Mouse (Mus musculus) liver (tissue): ENCODE results near the gene P2ry12.

ENCODE experiments used
- DNase-seq: peaks from one replicate; pipeline ENCODE4 v3.0.0-alpha.2; 2020; ENCODE audit warnings: mixed read lengths

Gene P2ry12

GRCm38 (mm10) chr3:59176871-59177270 is 85.8 kb downstream of the P2ry12 start:
- no peak for DNase-seq

DNA sequence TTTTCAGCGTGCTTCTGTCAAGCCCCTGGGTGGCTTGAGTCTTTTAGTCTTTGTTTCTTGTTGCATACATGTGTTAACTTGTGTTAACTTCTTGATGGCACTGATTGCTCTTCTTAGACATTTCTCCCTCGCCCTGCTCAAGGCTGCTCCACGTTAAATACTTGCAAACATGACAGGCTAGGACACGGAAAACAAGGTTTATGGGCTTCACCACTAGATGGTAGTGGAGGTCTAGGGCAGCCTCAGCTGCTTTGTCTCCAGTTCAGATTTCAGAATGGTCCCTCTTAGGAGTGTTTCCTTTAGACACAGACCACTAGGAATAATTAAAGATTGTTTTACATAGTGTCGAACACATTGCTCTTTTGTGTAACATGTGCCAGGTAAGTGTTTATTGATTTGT is 87.4 kb downstream of the P2ry12 start:
- DNase-seq = peak; percentile 20

- no peak for DNase-seq
These were observed 88.1 kb downstream of the P2ry12 start for GRCm38 (mm10) chr3:59174426-59175154.

- no peak for DNase-seq
These were observed 92.6 kb downstream of the P2ry12 start for GRCm38 (mm10) chr3:59169921-59170627.

DNA sequence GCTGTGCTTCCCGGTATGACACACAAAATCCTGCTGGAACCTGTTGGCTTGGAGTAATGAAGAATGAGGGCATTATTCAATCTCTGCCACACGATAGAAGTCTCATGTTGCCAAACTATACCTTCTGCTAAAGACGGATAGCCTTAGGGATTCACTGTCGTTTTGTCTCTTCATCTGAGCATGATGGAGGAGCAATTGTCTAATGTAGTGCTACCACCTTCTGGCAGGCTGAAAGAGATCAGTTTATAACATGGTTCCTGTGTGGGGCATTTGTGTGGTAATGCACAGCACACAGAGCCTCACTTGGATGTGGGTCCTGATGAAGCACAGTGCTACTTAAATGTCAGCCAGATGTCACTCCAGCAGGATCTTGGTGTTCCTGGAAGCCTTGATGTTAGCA is 93.5 kb downstream of the P2ry12 start:
- no peak for DNase-seq

DNA sequence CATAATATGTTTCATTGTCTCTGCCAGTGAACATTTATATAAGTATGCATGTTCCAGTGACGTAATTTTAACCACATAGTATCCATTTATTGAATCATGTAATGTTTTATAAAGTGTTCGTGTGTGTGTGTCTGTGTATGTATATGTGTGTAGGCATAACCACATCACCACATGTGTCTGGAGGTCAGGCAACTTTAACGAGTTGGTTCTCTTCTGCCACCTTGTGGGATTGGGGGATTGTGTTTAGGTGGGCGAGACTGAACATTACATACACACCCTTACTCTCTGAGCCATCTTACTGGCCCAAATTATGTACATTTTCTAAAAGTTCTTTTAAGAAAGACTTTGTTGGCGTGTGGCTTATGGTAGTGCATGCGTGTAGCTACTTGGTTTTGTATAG is 94.2 kb downstream of the P2ry12 start:
- DNase-seq = no peak

GRCm38 (mm10) chr3:59167417-59168054 is 95.1 kb downstream of the P2ry12 start:
- DNase-seq = no peak
